Comparison of ENCODE assay signal across 10 mouse cellular contexts in genomic region chr17:66417329-66417728, GRCm38 (mm10). TPM values are rescaled to one million over a fixed set of nuclear protein-coding genes. Genes with fewer than 3 reads are reported as not detected.
DNase-seq lines count a peak whose midpoint lies in the region; ATAC-seq and TF ChIP-seq lines count a peak whose summit lies in the region.
"Had no signal": no experiment of that assay in that cellular context is flagged by ENCODE, and none has a peak within 500 bp of the region (broad histone marks: within the 10 kb centered on the region; RNA-seq: fewer than 3 reads in every experiment).

No protein-coding gene starts in this region.

- H3K27me3 ChIP-seq in cerebellum, adult 2 months (ENCODE audit: control insufficient read depth, insufficient read depth, low read length) = no peaks in the 10 kb centered on the region
- no peaks in the 10 kb centered on the region for H3K27me3 ChIP-seq in midbrain, embryonic 10.5 days (ENCODE audit: low read depth, poor library complexity, severe bottlenecking)
- H3K27me3 ChIP-seq in midbrain, embryonic 11.5 days (ENCODE audit: control insufficient read depth, insufficient read depth, low read length) = no peaks in the 10 kb centered on the region
- peaks cover 3% of the 10 kb centered on the region for H3K27me3 ChIP-seq in limb, embryonic 15.5 days

- H3K9ac ChIP-seq in midbrain, embryonic 11.5 days (ENCODE audit: low read length) = no peak overlapping the region; the same call in 1 of the 2 replicates
- H3K9ac ChIP-seq in limb, embryonic 15.5 days = no peak overlapping the region; the same call in 1 of the 2 replicates
- H3K9ac ChIP-seq: liver, embryonic 14.5 days had no signal

- no peak for TF ChIP-seq CTCF in cerebellum, adult 2 months (IDR thresholded peaks at IDR 0.05; ENCODE audit: borderline replicate concordance, insufficient read depth, low read depth, low read length)

- TF ChIP-seq POLR2A in cerebellum, adult 2 months (IDR thresholded peaks at IDR 0.05; ENCODE audit: borderline replicate concordance, insufficient read depth, low read length) = no peak

- peak overlapping the region; percentile 19; the same call in 1 of the 2 replicates for H3K27ac ChIP-seq in cerebellum, adult 2 months (ENCODE audit: insufficient read depth, low read length)
- peak overlapping the region; percentile 69 for H3K27ac ChIP-seq in midbrain, embryonic 10.5 days (replicated peaks)
- no peak overlapping the region for H3K27ac ChIP-seq in midbrain, embryonic 11.5 days (ENCODE audit: low read depth, low read length)
- H3K27ac ChIP-seq in limb, embryonic 15.5 days = no peak overlapping the region
- H3K27ac ChIP-seq: liver, embryonic 14.5 days had no signal

- no peaks in the 10 kb centered on the region for H3K9me3 ChIP-seq in midbrain, embryonic 10.5 days (replicated peaks)
- H3K9me3 ChIP-seq in midbrain, embryonic 11.5 days (ENCODE audit: control insufficient read depth, low read length) = no peaks in the 10 kb centered on the region
- no peaks in the 10 kb centered on the region for H3K9me3 ChIP-seq in limb, embryonic 15.5 days

- H3K36me3 ChIP-seq in midbrain, embryonic 10.5 days = peaks cover 46% of the 10 kb centered on the region
- no peaks in the 10 kb centered on the region for H3K36me3 ChIP-seq in midbrain, embryonic 11.5 days (ENCODE audit: control insufficient read depth, insufficient read depth, low read length)
- H3K36me3 ChIP-seq in limb, embryonic 15.5 days = no peaks in the 10 kb centered on the region

- peaks cover 49% of the 10 kb centered on the region for H3K4me1 ChIP-seq in cerebellum, adult 2 months (ENCODE audit: control insufficient read depth, insufficient read depth, low read length)
- peaks cover 73% of the 10 kb centered on the region for H3K4me1 ChIP-seq in midbrain, embryonic 10.5 days
- H3K4me1 ChIP-seq in midbrain, embryonic 11.5 days (ENCODE audit: control insufficient read depth, insufficient read depth, low read length) = peaks cover 32% of the 10 kb centered on the region
- H3K4me1 ChIP-seq in limb, embryonic 15.5 days = peaks cover 15% of the 10 kb centered on the region; the same call in 1 of the 2 replicates

- H3K4me3 ChIP-seq in cerebellum, adult 2 months (replicated peaks; ENCODE audit: insufficient read depth, low read depth, low read length) = no peak overlapping the region
- no peak overlapping the region for H3K4me3 ChIP-seq in midbrain, embryonic 10.5 days
- H3K4me3 ChIP-seq in midbrain, embryonic 11.5 days (ENCODE audit: low read depth, low read length) = no peak overlapping the region
- H3K4me3 ChIP-seq in limb, embryonic 15.5 days = peak overlapping the region; percentile 32

- ATAC-seq in midbrain, embryonic 11.5 days (ENCODE audit: low FRiP score) = no peak
- no peak for ATAC-seq in limb, embryonic 15.5 days (ENCODE audit: insufficient number of reproducible peaks, low FRiP score, low TSS enrichment, low read depth)

- no peak overlapping the region for H3K4me2 ChIP-seq in midbrain, embryonic 11.5 days
- peak overlapping the region; percentile 50 for H3K4me2 ChIP-seq in limb, embryonic 15.5 days

- WGBS in cerebellum, adult 2 months = 18% methylated on average over 5 of the region's 5 CpGs
- WGBS in midbrain, embryonic 10.5 days = 76% methylated on average over 5 of the region's 5 CpGs
- 72% methylated on average over 5 of the region's 5 CpGs for WGBS in midbrain, embryonic 11.5 days
- 16% methylated on average over 5 of the region's 5 CpGs for WGBS in limb, embryonic 15.5 days

- DNase-seq in cerebellum, adult 2 months = no peak
- DNase-seq in cerebellum, adult 9-11 months = no peak
- no peak for DNase-seq in midbrain, embryonic 10.5 days (ENCODE audit: low spot score)
- DNase-seq in midbrain, embryonic 11.5 days (ENCODE audit: low spot score, missing footprints) = no peak
- DNase-seq in adrenal gland, postnatal 25 days = no peak
- DNase-seq in left cerebral cortex, adult 9 months (ENCODE audit: low spot score in 2 of 2) = no peak
- no peak for DNase-seq in layer of hippocampus, postnatal 14 days (ENCODE audit: low spot score in 2 of 2)

RNA-seq across cellular contexts. Expression of gene Mtcl1, which starts 32.2 kb away (rescaled TPM):
- 106 and 115 TPM in 2 replicates for polyA plus RNA-seq in cerebellum, adult 2 months (2012; rRNA removed)
- polyA plus RNA-seq in midbrain, embryonic 10.5 days (2016; fragmentation: Nextera tagmentation; extraction: Ambion mirVana) = 45.9 and 65.2 TPM in 2 replicates
- 43.5 and 47.3 TPM in 2 replicates for polyA plus RNA-seq in midbrain, embryonic 11.5 days (2014; fragmentation: Nextera tagmentation; extraction: Ambion mirVana)
- 4.0 and 4.3 TPM in 2 replicates for polyA plus RNA-seq in limb, embryonic 15.5 days (2015; fragmentation: Nextera tagmentation; extraction: Ambion mirVana)
- 13.4 and 14.7 TPM in 2 replicates for total RNA-seq in adrenal gland, postnatal 25 days (2021)
- 10 to 100 TPM; 25.8 to 26.0 TPM for total RNA-seq in layer of hippocampus, postnatal 14 days (2021)
- total RNA-seq: hematopoietic stem cell, adult 5-6 weeks had no signal

Comparison
In these comparisons a context has a peak if more than half of its experiments do, and no peak if none do; other contexts are left out.
1. H3K27ac ChIP-seq: peak in cerebellum, adult 2 months (single experiment) and midbrain, embryonic 10.5 days (single experiment); none in midbrain, embryonic 11.5 days (single experiment) and limb, embryonic 15.5 days (single experiment).